Mouse (Mus musculus) splenic B cell, adult 2 months (primary cell): ENCODE data around the gene Frem2.

Experiments used
- DNase-seq: peaks from one replicate; pipeline ENCODE4 v3.0.0-alpha.2; 2011; ENCODE audit warnings: low read depth, low spot score
- H3K27me3 ChIP-seq: 2 replicates; pipeline ENCODE4 v1.6.1; 2012; ENCODE audit warnings: mild to moderate bottlenecking, low read length, moderate library complexity, mixed read lengths; ENCODE audit not compliant: control insufficient read depth, poor library complexity, insufficient read depth, severe bottlenecking
- H3K36me3 ChIP-seq: 2 replicates; pipeline ENCODE4 v1.6.1; 2012; ENCODE audit warnings: mild to moderate bottlenecking, low read length, moderate library complexity, mixed read lengths; ENCODE audit not compliant: control insufficient read depth, poor library complexity, insufficient read depth, severe bottlenecking

Gene Frem2

GRCm38 (mm10) chr3:53656878-53657561 lies at the start of gene Frem2:
Gene Frem2 (minus strand): TSS chr3:53657355.
- DNase-seq: no peak
- H3K36me3 ChIP-seq: no peaks in the 10 kb centered on the region
- no peaks in the 10 kb centered on the region for H3K27me3 ChIP-seq

- Histone ChIP-seq H3K27me3 (no peaks in the 10 kb centered on the region), H3K36me3 (no peaks in the 10 kb centered on the region)
- no peak for DNase-seq
Observed at GRCm38 (mm10) chr3:53705992-53706495, 48.9 kb upstream of the Frem2 start.

GRCm38 (mm10) chr3:53703126-53703505 lies 46.0 kb upstream of the Frem2 start:
- H3K36me3 ChIP-seq: no peaks in the 10 kb centered on the region
- H3K27me3 ChIP-seq: no peaks in the 10 kb centered on the region
- DNase-seq: no peak

GRCm38 (mm10) chr3:53702421-53703125 lies 45.4 kb upstream of the Frem2 start:
- no peaks in the 10 kb centered on the region for H3K27me3 ChIP-seq
- H3K36me3 ChIP-seq: no peaks in the 10 kb centered on the region
- no peak for DNase-seq

- Histone ChIP-seq H3K27me3 (no peaks in the 10 kb centered on the region), H3K36me3 (no peaks in the 10 kb centered on the region)
- DNase-seq: no peak
Observed at GRCm38 (mm10) chr3:53701940-53702339, 44.8 kb upstream of the Frem2 start.

GRCm38 (mm10) chr3:53687776-53688175 lies 30.6 kb upstream of the Frem2 start:
- H3K27me3 ChIP-seq: no peaks in the 10 kb centered on the region
- H3K36me3 ChIP-seq: no peaks in the 10 kb centered on the region
- DNase-seq: no peak

- no peaks in the 10 kb centered on the region; the same call in 1 of the 2 replicates for H3K27me3 ChIP-seq
- no peaks in the 10 kb centered on the region for H3K36me3 ChIP-seq
- no peak for DNase-seq
Observed at GRCm38 (mm10) chr3:53682244-53682643, 25.1 kb upstream of the Frem2 start.

- no peak for DNase-seq
- no peaks in the 10 kb centered on the region for H3K36me3 ChIP-seq
- H3K27me3 ChIP-seq: no peaks in the 10 kb centered on the region; the same call in 1 of the 2 replicates
Observed at GRCm38 (mm10) chr3:53680816-53681215, 23.7 kb upstream of the Frem2 start.

- no peaks in the 10 kb centered on the region for H3K27me3 ChIP-seq
- DNase-seq: no peak
- no peaks in the 10 kb centered on the region for H3K36me3 ChIP-seq
Observed at GRCm38 (mm10) chr3:53674225-53674624, 17.1 kb upstream of the Frem2 start.

- DNase-seq: no peak
- Histone ChIP-seq H3K27me3 (no peaks in the 10 kb centered on the region), H3K36me3 (no peaks in the 10 kb centered on the region)
Observed at GRCm38 (mm10) chr3:53669736-53670135, 12.6 kb upstream of the Frem2 start.

GRCm38 (mm10) chr3:53657744-53658534 lies 784 bp upstream of the Frem2 start:
- no peak for DNase-seq
- H3K27me3 ChIP-seq: no peaks in the 10 kb centered on the region
- H3K36me3 ChIP-seq: no peaks in the 10 kb centered on the region

GRCm38 (mm10) chr3:53656328-53656877 lies 752 bp downstream of the Frem2 start:
- no peak for DNase-seq
- no peaks in the 10 kb centered on the region for H3K36me3 ChIP-seq
- no peaks in the 10 kb centered on the region for H3K27me3 ChIP-seq

GRCm38 (mm10) chr3:53655343-53655742 lies 1.8 kb downstream of the Frem2 start:
- H3K27me3 ChIP-seq: no peaks in the 10 kb centered on the region
- DNase-seq: no peak
- no peaks in the 10 kb centered on the region for H3K36me3 ChIP-seq

- DNase-seq: no peak
- Histone ChIP-seq H3K27me3 (no peaks in the 10 kb centered on the region), H3K36me3 (no peaks in the 10 kb centered on the region)
Observed at GRCm38 (mm10) chr3:53650003-53650748, 7.0 kb downstream of the Frem2 start.
